Mouse (Mus musculus): ENCODE results near the gene Gpr55.
A peak's percentile ranks its signal among the peaks of the same experiment; 100 is the strongest.
"Not testable (repeated sequence)": the region's sequence is repeated elsewhere in the genome, so short reads cannot be mapped to it uniquely, and the experiment has no call there.

The Gpr55 gene

GRCm38 (mm10) chr1:85960873-85961272 is at the start of gene Gpr55:
TSS of gene Gpr55 (minus strand) at chr1:85961007.
- no peak for DNase-seq (ENCODE audit: low spot score)

- DNase-seq (ENCODE audit: low spot score), result peak; percentile 88
Measured at GRCm38 (mm10) chr1:86007778-86008177, 47.0 kb upstream of the Gpr55 start.

DNA sequence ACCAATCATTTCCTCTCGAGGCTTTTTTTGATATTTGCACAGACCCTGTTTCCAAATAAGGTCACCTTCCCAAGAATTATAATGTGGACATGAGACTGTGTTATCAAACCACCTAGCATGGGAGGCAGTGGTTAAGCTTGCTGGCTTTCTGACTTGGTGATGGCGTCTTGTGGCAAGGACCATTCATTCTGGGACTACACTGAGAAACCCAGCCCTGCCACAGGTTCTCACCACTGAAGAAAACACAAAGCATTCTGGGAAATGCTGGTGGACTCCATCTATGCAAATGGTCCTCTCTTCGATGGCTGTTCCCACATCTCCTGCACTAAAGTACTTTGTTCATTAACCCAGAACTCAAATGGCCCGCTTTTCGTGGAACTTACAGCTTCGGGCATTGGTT is 45.2 kb upstream of the Gpr55 start:
- DNase-seq (ENCODE audit: low spot score), result no peak

DNA sequence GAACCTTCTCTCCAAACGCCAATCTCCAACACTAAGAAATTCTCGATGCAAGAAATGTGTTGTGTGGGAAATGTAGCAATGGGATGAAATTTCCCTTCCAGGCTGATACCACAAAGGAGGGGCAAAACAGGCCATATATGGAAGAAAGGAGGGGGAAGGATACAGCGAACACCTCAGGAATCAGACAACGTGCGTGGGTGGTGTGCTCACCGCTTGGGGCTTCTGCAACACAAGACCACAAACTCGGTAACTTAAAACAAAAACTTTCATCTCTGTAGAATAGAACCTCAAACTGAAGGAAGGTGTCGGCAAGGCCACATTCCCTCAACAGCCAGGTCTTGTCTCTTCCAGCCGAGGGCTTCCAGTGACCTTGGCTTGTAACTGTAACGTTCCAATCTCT is 44.7 kb upstream of the Gpr55 start:
- DNase-seq (ENCODE audit: low spot score), result no peak

- no peak for DNase-seq (ENCODE audit: low spot score)
Measured at GRCm38 (mm10) chr1:85999853-86000570, 39.2 kb upstream of the Gpr55 start.

DNA sequence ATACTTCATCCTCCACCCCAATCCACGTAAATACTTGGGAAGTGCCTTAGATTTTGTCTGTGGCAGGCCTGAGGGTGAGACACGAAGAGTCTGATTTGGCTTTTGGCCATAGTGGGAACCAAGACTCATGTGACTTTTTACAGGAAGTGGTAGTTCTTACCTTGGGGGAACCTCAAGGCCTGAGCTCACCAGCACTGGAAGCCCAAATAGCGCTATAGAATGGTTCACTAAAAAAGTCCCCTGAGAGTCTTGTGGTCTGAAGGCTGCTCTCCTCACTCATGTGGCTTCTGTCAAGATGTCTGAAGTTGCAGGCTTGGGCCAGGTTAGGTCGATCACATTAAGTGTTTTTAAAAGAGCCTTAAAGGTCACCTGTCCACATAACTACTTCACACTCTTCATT is 37.2 kb upstream of the Gpr55 start:
- no peak for DNase-seq (ENCODE audit: low spot score)

- DNase-seq (ENCODE audit: low spot score), result no peak
Measured at GRCm38 (mm10) chr1:85997221-85997620, 36.4 kb upstream of the Gpr55 start.

- DNase-seq (ENCODE audit: low spot score), result no peak
Measured at GRCm38 (mm10) chr1:85993541-85993940, 32.7 kb upstream of the Gpr55 start.

- no peak for DNase-seq (ENCODE audit: low spot score)
Measured at GRCm38 (mm10) chr1:85992175-85992574, 31.4 kb upstream of the Gpr55 start.

GRCm38 (mm10) chr1:85988882-85989281 is 28.1 kb upstream of the Gpr55 start:
- DNase-seq (ENCODE audit: low spot score), result not testable (repeated sequence)

- DNase-seq (ENCODE audit: low spot score), result no peak
Measured at GRCm38 (mm10) chr1:85988351-85988750, 27.5 kb upstream of the Gpr55 start.

DNA sequence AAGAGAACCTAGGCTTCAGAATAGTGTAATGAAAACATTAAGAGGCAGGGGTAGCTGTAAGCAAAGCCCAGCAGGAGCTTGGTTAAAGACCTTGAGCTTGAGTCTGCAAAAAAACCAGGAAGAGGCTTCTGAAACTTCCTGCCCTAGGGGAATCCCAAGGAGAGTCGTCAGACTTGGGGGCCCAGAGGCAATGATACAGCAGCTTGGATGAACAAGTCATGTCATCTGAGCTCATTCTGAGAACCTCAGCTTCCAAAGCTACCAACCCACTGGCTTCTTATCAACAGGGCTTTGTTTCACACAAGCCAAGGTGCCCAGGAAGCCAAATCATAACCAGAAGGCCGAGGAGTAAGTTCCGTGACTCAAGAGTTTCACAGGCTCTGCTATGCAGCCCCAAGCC is 25.0 kb upstream of the Gpr55 start:
- no peak for DNase-seq (ENCODE audit: low spot score)

GRCm38 (mm10) chr1:85981738-85982357 is 21.0 kb upstream of the Gpr55 start:
- DNase-seq (ENCODE audit: low spot score), result peak; percentile 50

DNA sequence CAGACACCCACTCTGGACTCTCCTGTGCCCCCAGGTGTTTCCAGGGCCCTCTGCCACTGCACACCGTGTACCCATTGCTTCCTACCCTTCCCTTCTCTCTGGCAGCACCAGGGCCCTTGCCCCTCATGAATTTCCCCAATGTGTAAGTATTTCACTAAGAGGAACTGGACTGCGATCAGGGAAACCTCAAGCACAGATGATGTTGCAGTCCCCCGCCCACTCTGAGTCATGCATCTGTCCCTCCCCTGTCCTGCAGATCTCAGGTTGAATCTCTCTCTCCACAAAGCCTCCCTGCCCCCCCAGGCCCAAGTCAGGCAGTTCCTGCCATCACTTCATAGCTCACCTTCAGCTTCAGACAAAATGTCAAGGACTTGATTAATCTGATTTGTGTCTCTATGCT is 16.9 kb upstream of the Gpr55 start:
- DNase-seq (ENCODE audit: low spot score), result no peak

DNA sequence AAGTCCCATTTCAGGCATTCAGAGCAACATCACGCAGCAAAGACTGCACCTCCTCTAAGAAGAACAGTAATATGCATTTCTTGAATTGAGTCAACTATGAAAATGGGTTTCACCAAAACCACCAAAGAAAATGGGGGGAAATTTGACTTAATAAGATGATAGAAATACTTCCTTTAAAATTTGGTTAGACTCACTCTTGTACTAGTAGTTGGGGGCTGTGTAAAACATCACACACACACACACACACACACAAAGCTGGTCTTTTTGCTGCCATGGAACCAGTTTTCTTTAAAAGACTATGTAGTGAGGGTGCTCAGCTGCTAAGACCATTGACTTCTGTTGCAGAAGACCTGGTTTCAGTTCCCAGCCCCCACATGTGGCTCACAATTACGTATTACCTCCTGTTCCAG is 12.7 kb upstream of the Gpr55 start:
- DNase-seq (ENCODE audit: low spot score), result no peak

- DNase-seq (ENCODE audit: low spot score), result no peak
Measured at GRCm38 (mm10) chr1:85972341-85972740, 11.5 kb upstream of the Gpr55 start.

DNA sequence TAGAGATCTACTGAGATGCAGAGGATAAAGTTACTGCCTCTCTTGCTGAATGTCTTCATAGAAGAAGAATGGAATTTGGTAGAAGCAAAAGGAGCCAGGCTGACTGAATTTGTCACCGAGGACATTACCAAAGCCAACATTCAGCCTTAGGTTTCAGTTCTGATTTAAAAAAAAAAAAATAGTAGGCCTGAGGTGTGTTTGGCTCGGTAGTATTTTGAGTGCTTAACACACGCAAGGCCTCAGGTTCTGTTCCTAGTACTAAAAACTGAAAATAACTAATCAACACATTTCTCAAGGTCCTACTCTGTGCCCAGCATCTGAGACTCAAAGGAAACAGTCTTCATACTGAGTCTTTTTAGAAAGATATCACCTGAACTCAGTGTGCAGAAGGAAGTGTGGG is 10.3 kb upstream of the Gpr55 start:
- DNase-seq (ENCODE audit: low spot score), result no peak

GRCm38 (mm10) chr1:85969519-85969918 is 8.7 kb upstream of the Gpr55 start:
- no peak for DNase-seq (ENCODE audit: low spot score)

DNA sequence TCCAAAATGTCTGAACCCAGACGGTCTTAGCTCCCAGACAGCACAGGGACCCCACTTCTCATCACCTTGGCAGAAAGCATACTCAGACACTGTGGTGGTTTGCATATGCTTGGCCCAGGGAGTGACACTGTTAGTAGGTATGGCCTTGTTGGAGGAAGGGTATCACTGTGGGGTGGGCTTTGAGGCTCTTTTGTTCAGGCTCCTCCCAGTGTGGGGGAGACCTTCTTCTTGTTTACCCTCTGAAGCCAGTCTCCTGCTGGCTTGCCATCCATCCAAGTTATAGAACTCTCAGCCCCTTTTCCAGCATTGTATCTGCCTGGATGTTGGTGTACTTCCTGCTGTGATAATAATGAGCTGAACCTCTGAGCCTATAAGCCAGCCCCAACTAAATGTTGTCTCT is 8.3 kb upstream of the Gpr55 start:
- no peak for DNase-seq (ENCODE audit: low spot score)

- no peak for DNase-seq (ENCODE audit: low spot score)
Measured at GRCm38 (mm10) chr1:85965856-85966255, 5.0 kb upstream of the Gpr55 start.

DNA sequence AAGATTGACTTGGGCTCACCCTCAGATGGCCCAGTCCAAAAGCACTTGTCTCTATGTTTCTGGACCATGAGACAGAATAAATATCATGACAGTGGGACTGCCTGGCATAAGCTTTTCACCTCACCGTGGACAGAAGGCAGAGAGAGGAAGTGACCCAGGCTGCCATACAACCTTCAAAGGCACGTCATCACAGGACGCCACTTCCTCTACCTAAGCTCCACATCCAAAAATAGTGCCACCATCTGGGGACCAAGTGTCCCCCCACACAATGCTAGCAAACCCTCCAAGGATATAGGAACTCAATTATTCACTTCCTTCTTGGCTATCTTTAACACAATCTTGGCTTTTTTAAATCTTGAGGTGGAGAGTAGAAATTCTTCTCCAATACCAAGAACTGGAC is 1.3 kb upstream of the Gpr55 start:
- no peak for DNase-seq (ENCODE audit: low spot score)

- DNase-seq (ENCODE audit: low spot score), result no peak
Measured at GRCm38 (mm10) chr1:85959889-85960276, 924 bp downstream of the Gpr55 start.

GRCm38 (mm10) chr1:85959129-85959888 is 1.5 kb downstream of the Gpr55 start:
- no peak for DNase-seq (ENCODE audit: low spot score)
